Mouse (Mus musculus): Measurements from ENCODE around the gene Kcnc1.

DNA sequence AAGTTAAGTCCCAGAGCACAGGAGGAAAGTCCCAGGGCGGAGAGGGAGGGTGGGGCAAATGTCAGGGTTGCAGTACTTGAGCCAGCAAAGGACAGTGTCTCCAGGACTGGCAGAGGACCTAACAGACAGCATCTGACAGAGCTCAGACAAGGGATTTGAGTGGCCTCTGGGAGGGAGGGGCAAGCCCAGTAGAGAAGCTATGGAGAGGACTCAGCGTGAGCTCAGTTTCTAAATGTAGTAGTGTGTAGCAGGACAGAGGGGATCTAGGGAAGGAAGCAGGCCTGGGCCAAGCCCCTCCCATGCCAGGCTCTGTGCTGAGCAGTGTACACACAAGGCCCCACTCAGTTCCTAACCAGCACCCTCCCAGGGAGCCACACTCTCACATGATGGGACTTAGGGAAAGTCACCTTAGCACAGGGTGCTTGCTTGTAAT is 85.8 kb downstream of the Kcnc1 start:
- TF ChIP-seq CTCF (IDR thresholded peaks at IDR 0.05; ENCODE audit: borderline replicate concordance, insufficient read depth, low read length): no peak
- TF ChIP-seq POLR2A (IDR thresholded peaks at IDR 0.05; ENCODE audit: low read depth, low read length): no peak
